Mouse (Mus musculus): ENCODE results near the gene Ece1. TPM values are rescaled to one million over a fixed set of nuclear protein-coding genes. Genes with fewer than 3 reads are reported as not detected.

Ece1 gene
- polyA plus RNA-seq, 1 experiment from 2014 or later: 22.9 TPM

DNA sequence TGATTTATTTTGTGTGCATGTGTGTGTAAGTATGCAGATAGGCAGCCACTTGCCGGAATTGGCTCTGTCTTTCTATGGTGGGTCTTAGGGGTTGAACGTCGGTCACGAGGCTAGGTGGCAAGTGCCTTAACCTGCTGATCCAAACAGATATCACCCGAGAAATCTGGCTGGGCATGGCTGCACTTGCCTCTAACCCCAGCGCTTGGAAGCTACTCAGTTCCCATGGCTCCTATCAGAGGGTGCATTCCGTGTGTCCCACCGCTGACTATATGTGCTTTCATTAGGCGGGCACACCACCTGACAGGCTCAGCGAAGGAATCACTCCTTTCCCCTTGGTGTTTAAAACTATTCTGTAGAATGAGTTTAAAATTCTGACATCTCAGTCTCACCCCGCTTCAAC lies 30.4 kb upstream of the Ece1 start:
- Histone ChIP-seq H3K4me3 (ENCODE audit: low read depth, low read length) (no peak overlapping the region), H3K4me1 (replicated peaks; ENCODE audit: control insufficient read depth, insufficient read depth) (0 out of 2 replicates have a peak, but pooled peaks cover 2% of the 10 kb centered on the region), H3K9ac (ENCODE audit: low read length) (no peak overlapping the region), H3K36me3 (ENCODE audit: control insufficient read depth, insufficient read depth, low read length) (no peaks in the 10 kb centered on the region), H3K4me2 (replicated peaks; ENCODE audit: low read depth) (no peak overlapping the region), H3K27me3 (ENCODE audit: control insufficient read depth, insufficient read depth, low read length) (no peaks in the 10 kb centered on the region), H3K27ac (replicated peaks) (no peak overlapping the region), H3K9me3 (ENCODE audit: control insufficient read depth, low read length) (no peaks in the 10 kb centered on the region)
- DNase-seq (ENCODE audit: low spot score) (no peak), ATAC-seq (ENCODE audit: low FRiP score, low TSS enrichment) (no peak)
- 64% methylated on average over 11 of the region's 11 CpGs for WGBS
- no peak for TF ChIP-seq EP300 (optimal IDR thresholded peaks at IDR 0.05)
- TF ChIP-seq CTCF (IDR thresholded peaks at IDR 0.05; ENCODE audit: low read depth): no peak

DNA sequence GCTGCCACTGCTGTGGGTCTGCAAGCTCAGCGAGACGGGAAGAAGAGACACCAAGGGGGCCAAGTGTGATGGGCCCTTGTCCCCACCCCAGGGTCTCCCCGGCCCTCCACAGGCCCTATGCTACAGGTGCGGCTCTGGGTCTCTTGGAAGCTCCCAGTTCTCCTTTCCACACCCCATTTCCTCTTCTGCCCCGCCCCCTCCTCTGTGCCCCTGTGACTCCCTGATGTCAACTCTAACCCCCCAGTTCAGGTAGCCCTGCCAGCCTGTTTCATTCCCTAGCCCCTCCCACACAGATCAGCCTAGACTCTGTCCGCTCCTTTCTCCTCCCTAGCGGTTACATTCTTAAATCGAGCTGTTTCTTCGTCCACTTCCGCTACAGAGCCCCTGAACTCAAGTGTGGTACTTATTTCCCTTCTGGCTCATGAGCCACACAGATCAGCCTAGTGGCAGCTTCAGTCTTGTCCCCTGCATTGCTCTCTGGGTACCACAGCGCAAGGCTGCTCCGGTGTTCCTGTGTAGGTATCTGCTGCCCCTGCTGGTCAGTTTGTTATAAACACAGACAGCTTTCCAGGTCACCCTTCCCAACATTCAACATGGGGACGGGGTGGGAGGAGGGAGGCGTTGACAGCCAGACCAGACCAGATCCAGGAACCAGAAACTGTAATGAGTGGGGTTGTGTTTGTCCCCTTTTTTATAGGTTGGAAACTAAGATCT lies 26.3 kb upstream of the Ece1 start:
- Histone ChIP-seq H3K27me3 (ENCODE audit: control insufficient read depth, insufficient read depth, low read length) (no peaks in the 10 kb centered on the region), H3K9me3 (ENCODE audit: control insufficient read depth, low read length) (no peaks in the 10 kb centered on the region), H3K4me3 (ENCODE audit: low read depth, low read length) (no peak overlapping the region), H3K9ac (ENCODE audit: low read length) (no peak overlapping the region), H3K36me3 (ENCODE audit: control insufficient read depth, insufficient read depth, low read length) (no peaks in the 10 kb centered on the region), H3K4me2 (replicated peaks; ENCODE audit: low read depth) (no peak overlapping the region), H3K27ac (replicated peaks) (no peak overlapping the region), H3K4me1 (replicated peaks; ENCODE audit: control insufficient read depth, insufficient read depth) (0 out of 2 replicates have a peak, but pooled peaks cover 2% of the 10 kb centered on the region)
- DNase-seq (ENCODE audit: low spot score): peak; percentile 81
- 17% methylated on average over 13 of the region's 14 CpGs for WGBS
- TF ChIP-seq CTCF (IDR thresholded peaks at IDR 0.05; ENCODE audit: low read depth): peak; percentile 96
- TF ChIP-seq EP300 (optimal IDR thresholded peaks at IDR 0.05): no peak
- peak; percentile 85 for ATAC-seq (ENCODE audit: low FRiP score, low TSS enrichment)

DNA sequence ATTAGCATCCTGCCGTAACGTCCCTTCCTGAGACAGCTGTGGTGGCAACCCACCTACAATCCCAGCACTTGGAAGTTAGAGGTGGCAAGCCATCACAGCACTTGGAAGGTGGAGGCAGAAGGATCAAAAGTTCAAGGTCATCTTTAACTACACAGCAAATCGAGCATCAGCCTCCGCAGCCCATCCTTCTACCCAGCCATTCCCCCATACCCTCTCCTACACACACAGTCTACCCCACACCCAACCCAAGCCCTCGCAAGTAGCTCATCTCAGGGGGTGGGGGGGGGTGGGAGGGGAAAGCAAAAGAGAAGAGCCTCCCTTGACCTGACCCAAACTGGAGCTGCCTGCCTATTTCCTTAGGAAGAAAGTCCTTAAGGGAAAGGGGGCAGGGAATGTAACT lies 25.3 kb upstream of the Ece1 start:
- 85% methylated on average over 5 of the region's 5 CpGs for WGBS
- Histone ChIP-seq H3K36me3 (ENCODE audit: control insufficient read depth, insufficient read depth, low read length) (no peaks in the 10 kb centered on the region), H3K9me3 (ENCODE audit: control insufficient read depth, low read length) (no peaks in the 10 kb centered on the region), H3K27me3 (ENCODE audit: control insufficient read depth, insufficient read depth, low read length) (no peaks in the 10 kb centered on the region), H3K4me1 (replicated peaks; ENCODE audit: control insufficient read depth, insufficient read depth) (0 out of 2 replicates have a peak, but pooled peaks cover 2% of the 10 kb centered on the region), H3K27ac (replicated peaks) (no peak overlapping the region), H3K4me2 (replicated peaks; ENCODE audit: low read depth) (no peak overlapping the region), H3K9ac (ENCODE audit: low read length) (no peak overlapping the region), H3K4me3 (ENCODE audit: low read depth, low read length) (no peak overlapping the region)
- no peak for TF ChIP-seq EP300 (optimal IDR thresholded peaks at IDR 0.05)
- no peak for TF ChIP-seq CTCF (IDR thresholded peaks at IDR 0.05; ENCODE audit: low read depth)
- DNase-seq (ENCODE audit: low spot score) (no peak), ATAC-seq (ENCODE audit: low FRiP score, low TSS enrichment) (no peak)

DNA sequence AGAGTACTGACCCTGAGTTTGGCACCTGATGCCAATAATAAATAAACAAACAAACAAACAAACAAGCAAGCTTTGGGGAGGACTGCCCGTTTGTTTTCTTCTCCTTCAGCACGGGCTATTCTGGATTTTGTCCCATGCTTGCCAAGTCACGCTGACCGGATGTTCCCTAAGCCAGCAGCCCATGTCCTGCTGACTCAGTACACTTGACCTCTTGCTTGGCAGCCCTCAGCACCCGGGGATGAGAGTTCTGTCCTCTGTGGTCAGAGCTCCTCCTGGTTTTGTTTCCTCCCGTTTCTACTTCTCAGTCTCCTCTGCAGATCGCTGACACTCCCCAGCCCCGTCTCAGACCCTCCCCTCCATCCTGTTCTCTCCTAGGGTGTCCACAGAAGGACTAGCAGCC lies 24.2 kb upstream of the Ece1 start:
- no peak for TF ChIP-seq EP300 (optimal IDR thresholded peaks at IDR 0.05)
- TF ChIP-seq CTCF (IDR thresholded peaks at IDR 0.05; ENCODE audit: low read depth): no peak
- ATAC-seq (ENCODE audit: low FRiP score, low TSS enrichment): 0 out of 2 replicates have a peak, but pooled peaks have one; percentile 45
- Histone ChIP-seq H3K36me3 (ENCODE audit: control insufficient read depth, insufficient read depth, low read length) (no peaks in the 10 kb centered on the region), H3K27me3 (ENCODE audit: control insufficient read depth, insufficient read depth, low read length) (no peaks in the 10 kb centered on the region), H3K9ac (ENCODE audit: low read length) (no peak overlapping the region), H3K4me1 (replicated peaks; ENCODE audit: control insufficient read depth, insufficient read depth) (0 out of 2 replicates have a peak, but pooled peaks cover 2% of the 10 kb centered on the region), H3K4me2 (replicated peaks; ENCODE audit: low read depth) (no peak overlapping the region), H3K27ac (replicated peaks) (no peak overlapping the region), H3K9me3 (ENCODE audit: control insufficient read depth, low read length) (no peaks in the 10 kb centered on the region), H3K4me3 (ENCODE audit: low read depth, low read length) (no peak overlapping the region)
- DNase-seq (ENCODE audit: low spot score): no peak
- WGBS: 65% methylated on average over 8 of the region's 8 CpGs

DNA sequence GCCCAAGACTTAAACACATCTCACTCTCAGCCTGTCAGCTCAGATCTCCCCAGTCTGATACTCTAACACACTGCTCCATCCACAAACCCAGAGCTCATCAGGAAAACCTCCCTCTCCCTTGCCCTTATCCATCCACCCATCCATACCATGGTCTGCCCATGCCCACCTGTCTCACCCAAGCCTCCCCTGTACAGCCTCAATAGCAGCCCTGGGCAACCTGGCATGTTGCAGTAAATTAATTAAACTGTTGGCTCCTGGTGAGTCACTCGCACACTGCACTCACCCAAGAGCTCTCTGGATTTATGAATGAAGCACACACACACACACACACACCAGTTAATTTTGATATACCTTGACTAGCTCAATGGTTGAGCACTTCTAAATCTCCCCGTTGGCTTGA lies 23.2 kb upstream of the Ece1 start:
- H3K27me3 ChIP-seq (ENCODE audit: control insufficient read depth, insufficient read depth, low read length): no peaks in the 10 kb centered on the region
- H3K27ac ChIP-seq (replicated peaks): no peak overlapping the region
- TF ChIP-seq CTCF (IDR thresholded peaks at IDR 0.05; ENCODE audit: low read depth) (no peak), EP300 (optimal IDR thresholded peaks at IDR 0.05) (no peak)
- 83% methylated on average over 2 of the region's 2 CpGs for WGBS
- H3K36me3 ChIP-seq (ENCODE audit: control insufficient read depth, insufficient read depth, low read length): no peaks in the 10 kb centered on the region
- no peak overlapping the region for H3K9ac ChIP-seq (ENCODE audit: low read length)
- H3K4me1 ChIP-seq (replicated peaks; ENCODE audit: control insufficient read depth, insufficient read depth): 0 out of 2 replicates have a peak, but pooled peaks cover 2% of the 10 kb centered on the region
- no peaks in the 10 kb centered on the region for H3K9me3 ChIP-seq (ENCODE audit: control insufficient read depth, low read length)
- H3K4me3 ChIP-seq (ENCODE audit: low read depth, low read length): no peak overlapping the region
- H3K4me2 ChIP-seq (replicated peaks; ENCODE audit: low read depth): no peak overlapping the region
- DNase-seq (ENCODE audit: low spot score) (no peak), ATAC-seq (ENCODE audit: low FRiP score, low TSS enrichment) (no peak)

DNA sequence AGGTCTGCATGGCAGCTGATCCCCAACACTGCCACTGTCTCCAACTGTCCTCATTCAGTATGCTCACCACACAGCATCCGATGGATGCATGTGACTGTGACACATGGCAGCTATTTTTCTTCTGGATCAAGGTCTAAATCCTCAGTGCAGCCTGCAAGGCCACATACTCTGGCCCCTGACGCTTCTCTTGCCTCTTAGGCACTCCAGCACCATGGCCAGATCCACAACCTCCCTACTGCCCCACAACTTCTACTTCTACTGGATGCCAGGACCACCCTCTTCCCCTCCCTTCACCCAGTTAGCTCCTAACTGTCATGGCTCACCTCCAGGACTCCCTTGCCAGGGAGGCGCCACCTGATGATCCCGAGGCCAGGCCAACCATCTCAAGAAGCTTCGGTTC lies 22.6 kb upstream of the Ece1 start:
- 79% methylated on average over 5 of the region's 5 CpGs for WGBS
- no peak overlapping the region for H3K4me3 ChIP-seq (ENCODE audit: low read depth, low read length)
- ATAC-seq (ENCODE audit: low FRiP score, low TSS enrichment) (no peak), DNase-seq (ENCODE audit: low spot score) (no peak)
- no peaks in the 10 kb centered on the region for H3K36me3 ChIP-seq (ENCODE audit: control insufficient read depth, insufficient read depth, low read length)
- H3K9me3 ChIP-seq (ENCODE audit: control insufficient read depth, low read length): no peaks in the 10 kb centered on the region
- H3K4me2 ChIP-seq (replicated peaks; ENCODE audit: low read depth): no peak overlapping the region
- 0 out of 2 replicates have a peak, but pooled peaks cover 2% of the 10 kb centered on the region for H3K4me1 ChIP-seq (replicated peaks; ENCODE audit: control insufficient read depth, insufficient read depth)
- no peak overlapping the region for H3K9ac ChIP-seq (ENCODE audit: low read length)
- H3K27ac ChIP-seq (replicated peaks): no peak overlapping the region
- TF ChIP-seq CTCF (IDR thresholded peaks at IDR 0.05; ENCODE audit: low read depth): no peak
- TF ChIP-seq EP300 (optimal IDR thresholded peaks at IDR 0.05): no peak
- no peaks in the 10 kb centered on the region for H3K27me3 ChIP-seq (ENCODE audit: control insufficient read depth, insufficient read depth, low read length)

Measured in stomach, postnatal 0 days (tissue).